Mouse (Mus musculus) liver, postnatal 0 days (tissue): ENCODE data around the gene T. TPM values are rescaled to one million over a fixed set of nuclear protein-coding genes. Genes with fewer than 3 reads are reported as not detected.

Source experiments
- ATAC-seq: fragments of 200-750 bp; cut with Nextera tagmentation; 2 replicates; pipeline ENCODE4 v1.8.0; 2017; ENCODE audit warnings: mild to moderate bottlenecking, moderate library complexity
- DNase-seq: peaks from one replicate; pipeline ENCODE4 v3.0.0-alpha.2; 2016
- H3K27ac ChIP-seq: fragments of 300-500 bp; sonication (generic); 2 replicates; pipeline ENCODE4 v1.5.1; 2014; ENCODE audit warnings: antibody characterized with exemption, moderate library complexity, mild to moderate bottlenecking, low read depth
- H3K27me3 ChIP-seq: fragments of 300-500 bp; sonication (generic); 2 replicates; pipeline ENCODE4 v1.6.1; 2014; ENCODE audit warnings: low read length, control low read depth, mixed read lengths; ENCODE audit not compliant: insufficient read depth
- H3K36me3 ChIP-seq: fragments of 300-500 bp; sonication (generic); replicated peaks from 2 replicates; pipeline ENCODE4 v1.6.1; 2014; ENCODE audit warnings: mild to moderate bottlenecking, control low read depth, low read length, moderate library complexity, mixed read lengths; ENCODE audit not compliant: insufficient read depth
- H3K4me1 ChIP-seq: fragments of 300-500 bp; sonication (generic); 2 replicates; pipeline ENCODE4 v1.6.1; 2014; ENCODE audit warnings: antibody characterized with exemption, mild to moderate bottlenecking, control low read depth; ENCODE audit not compliant: insufficient read depth
- H3K4me2 ChIP-seq: fragments of 300-500 bp; sonication (generic); 2 replicates; pipeline ENCODE4 v1.6.1; 2014; ENCODE audit warnings: low read depth, mild to moderate bottlenecking, low read length, moderate library complexity, mixed read lengths
- H3K4me3 ChIP-seq: fragments of 300-500 bp; sonication (generic); 2 replicates; pipeline ENCODE4 v1.5.1; 2014; ENCODE audit warnings: low read depth, low read length
- H3K9ac ChIP-seq: fragments of 300-500 bp; sonication (generic); replicated peaks from 2 replicates; pipeline ENCODE4 v1.6.1; 2014; ENCODE audit warnings: mild to moderate bottlenecking, moderate library complexity
- H3K9me3 ChIP-seq: fragments of 300-500 bp; sonication (generic); 2 replicates; pipeline ENCODE4 v1.6.1; 2016; ENCODE audit warnings: mild to moderate bottlenecking, control low read depth, low read length, mixed read lengths
- CTCF ChIP-seq: sonication (generic); IDR thresholded peaks from 2 replicates; pipeline ENCODE4 v1.5.1; 2016; ENCODE audit warnings: antibody characterized with exemption, low read depth
- EP300 ChIP-seq: IDR thresholded peaks from 2 replicates; pipeline ENCODE4 v1.6.1; 2016; ENCODE audit warnings: antibody characterized with exemption, low read depth, mild to moderate bottlenecking
- WGBS: fragments of 180-500 bp; shearing (Covaris S2); extraction: QIAGEN DNeasy Blood & Tissue Kit; methylation state at CpG from one replicate; pipeline ENCODE4 v1.1.7; 2014; ENCODE audit not compliant: insufficient replicate concordance; 5-methylcytosine and 5-hydroxymethylcytosine counted together
- polyA plus RNA-seq: library from polyadenylated mRNA; unstranded; fragments of >200 nt; fragmentation: Nextera tagmentation; extraction: Ambion mirVana; gene quantifications from 2 replicates; pipeline ENCODE4 v1.2.1, GENCODE M21; 2015

T gene
- polyA plus RNA-seq, 1 experiment from 2014 or later: not detected

GRCm38 (mm10) chr17:8413656-8414055, 20.6 kb upstream of the T start:
- Histone ChIP-seq H3K27ac (no peak overlapping the region), H3K9ac (no peak overlapping the region), H3K36me3 (no peaks in the 10 kb centered on the region), H3K27me3 (no peaks in the 10 kb centered on the region), H3K9me3 (no peaks in the 10 kb centered on the region), H3K4me3 (no peak overlapping the region), H3K4me2 (peak overlapping the region; percentile 6; the same call in 1 of the 2 replicates), H3K4me1 (peaks cover 5% of the 10 kb centered on the region; the same call in 1 of the 2 replicates)
- no peak for DNase-seq
- 57% methylated on average over 5 of the region's 5 CpGs for WGBS
- no peak for TF ChIP-seq CTCF
- TF ChIP-seq EP300: no peak
- ATAC-seq: no peak

- H3K4me3 ChIP-seq: no peak overlapping the region
- no peak for DNase-seq
- TF ChIP-seq EP300: no peak
- no peak for TF ChIP-seq CTCF
- H3K36me3 ChIP-seq: no peaks in the 10 kb centered on the region
- no peaks in the 10 kb centered on the region; the same call in 1 of the 2 replicates for H3K4me1 ChIP-seq
- ATAC-seq: no peak
- H3K9me3 ChIP-seq: no peaks in the 10 kb centered on the region
- 44% methylated on average over 8 of the region's 8 CpGs for WGBS
- no peak overlapping the region for H3K27ac ChIP-seq
- H3K9ac ChIP-seq: no peak overlapping the region
- no peak overlapping the region for H3K4me2 ChIP-seq
- no peaks in the 10 kb centered on the region for H3K27me3 ChIP-seq
Measured at GRCm38 (mm10) chr17:8415533-8415932, 18.7 kb upstream of the T start.

DNA sequence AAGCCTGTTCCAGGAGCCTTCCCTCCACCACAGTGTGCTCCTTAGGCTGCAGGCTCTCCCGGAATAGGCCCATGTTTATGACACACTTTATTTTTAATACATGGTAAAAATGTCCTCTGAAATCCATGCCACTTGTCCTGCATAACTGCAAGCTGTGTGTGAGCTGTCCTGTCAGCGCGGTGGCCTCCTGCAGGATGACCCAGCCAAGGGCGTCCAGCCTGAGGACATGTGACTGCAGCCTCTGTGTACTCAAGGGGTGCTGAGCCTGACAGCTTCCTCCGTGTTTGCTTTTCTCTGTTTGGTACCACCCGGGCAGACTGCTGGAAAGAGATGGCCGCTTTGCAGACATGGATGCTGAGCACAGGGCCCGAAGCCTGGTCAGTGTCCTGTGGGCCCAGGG, 17.4 kb upstream of the T start:
- Histone ChIP-seq H3K4me2 (no peak overlapping the region), H3K9me3 (no peaks in the 10 kb centered on the region), H3K27me3 (no peaks in the 10 kb centered on the region), H3K4me1 (no peaks in the 10 kb centered on the region; the same call in 1 of the 2 replicates), H3K27ac (no peak overlapping the region), H3K9ac (no peak overlapping the region), H3K4me3 (no peak overlapping the region), H3K36me3 (no peaks in the 10 kb centered on the region)
- TF ChIP-seq CTCF (no peak), EP300 (no peak)
- WGBS: 64% methylated on average over 8 of the region's 8 CpGs
- DNase-seq (no peak), ATAC-seq (no peak)

DNA sequence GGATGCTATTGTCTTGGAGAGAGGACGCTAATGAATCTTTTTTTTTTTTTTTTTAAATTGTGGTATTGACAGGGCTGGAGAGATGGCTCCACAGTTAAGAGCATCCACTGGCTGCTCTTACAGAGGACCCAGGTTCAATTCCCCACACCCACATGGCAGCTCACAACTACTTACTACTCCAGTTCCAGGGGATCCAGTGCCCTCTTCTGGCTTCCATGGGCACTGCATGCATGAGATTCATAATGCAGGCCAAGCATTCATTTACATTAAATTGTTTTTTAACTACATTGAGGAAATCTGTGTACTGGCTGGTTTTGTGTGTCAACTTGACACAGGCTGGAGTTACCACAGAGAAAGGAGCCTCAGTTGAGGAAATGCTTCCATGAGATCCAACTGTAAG, 13.5 kb upstream of the T start:
- no peak for DNase-seq
- Histone ChIP-seq H3K4me1 (no peaks in the 10 kb centered on the region), H3K9me3 (no peaks in the 10 kb centered on the region), H3K4me2 (no peak overlapping the region), H3K9ac (no peak overlapping the region), H3K36me3 (no peaks in the 10 kb centered on the region), H3K4me3 (no peak overlapping the region), H3K27ac (no peak overlapping the region), H3K27me3 (no peaks in the 10 kb centered on the region)
- no peak for TF ChIP-seq EP300
- TF ChIP-seq CTCF: peak; percentile 42
- ATAC-seq: no peak
- WGBS: 77% methylated on average over 1 of the region's 1 CpGs

GRCm38 (mm10) chr17:8421517-8421916, 12.7 kb upstream of the T start:
- Histone ChIP-seq H3K27ac (no peak overlapping the region), H3K4me3 (no peak overlapping the region), H3K4me2 (no peak overlapping the region), H3K9ac (no peak overlapping the region), H3K9me3 (no peaks in the 10 kb centered on the region), H3K4me1 (no peaks in the 10 kb centered on the region), H3K36me3 (no peaks in the 10 kb centered on the region), H3K27me3 (no peaks in the 10 kb centered on the region)
- WGBS: 23% methylated on average over 5 of the region's 5 CpGs
- ATAC-seq: no peak
- TF ChIP-seq EP300: no peak
- TF ChIP-seq CTCF: no peak
- DNase-seq: no peak

DNA sequence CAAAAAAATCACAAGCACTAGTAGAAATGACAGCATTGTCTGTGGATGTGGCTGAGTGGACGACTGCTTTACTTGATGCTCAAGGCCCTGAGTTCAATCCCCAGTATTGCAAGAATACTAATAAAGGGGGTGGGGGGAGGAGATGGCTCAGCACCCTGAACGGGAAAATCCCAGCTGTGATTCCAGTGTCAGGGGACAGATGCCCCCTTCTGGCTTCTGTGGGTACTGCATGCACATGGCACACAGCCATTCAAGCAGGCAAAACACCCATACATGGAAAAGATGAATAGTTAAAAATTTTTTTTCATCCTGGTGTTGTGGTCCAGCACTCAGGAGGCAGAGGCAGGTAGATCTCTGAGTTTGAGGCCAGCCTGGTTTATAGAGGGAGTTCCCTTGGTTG, 10.9 kb upstream of the T start:
- Histone ChIP-seq H3K36me3 (no peaks in the 10 kb centered on the region), H3K4me3 (no peak overlapping the region), H3K4me1 (no peaks in the 10 kb centered on the region), H3K9ac (no peak overlapping the region), H3K27ac (no peak overlapping the region), H3K4me2 (no peak overlapping the region), H3K27me3 (peaks cover 2% of the 10 kb centered on the region), H3K9me3 (no peaks in the 10 kb centered on the region)
- peak; percentile 52 for DNase-seq
- TF ChIP-seq CTCF (peak; percentile 73), EP300 (no peak)
- ATAC-seq: no peak
- WGBS: 46% methylated on average over 2 of the region's 2 CpGs

- peaks cover 62% of the 10 kb centered on the region for H3K27me3 ChIP-seq
- TF ChIP-seq CTCF: no peak
- TF ChIP-seq EP300: no peak
- no peak overlapping the region for H3K9ac ChIP-seq
- H3K4me3 ChIP-seq: no peak overlapping the region
- no peaks in the 10 kb centered on the region for H3K4me1 ChIP-seq
- no peaks in the 10 kb centered on the region for H3K36me3 ChIP-seq
- H3K9me3 ChIP-seq: no peaks in the 10 kb centered on the region
- no peak overlapping the region for H3K4me2 ChIP-seq
- 3% methylated on average over 16 of the region's 16 CpGs for WGBS
- ATAC-seq (no peak), DNase-seq (no peak)
- no peak overlapping the region for H3K27ac ChIP-seq
Measured at GRCm38 (mm10) chr17:8429436-8429835, 4.8 kb upstream of the T start.
